Mouse (Mus musculus) brain, embryonic 14.5 days (tissue): ENCODE measurements around the gene Myl6.

Experiments used
- CTCF ChIP-seq: fragments of 200-500 bp; IDR thresholded peaks from 2 replicates; pipeline ENCODE4 v1.5.1; 2012; ENCODE audit warnings: inconsistent platforms, mild to moderate bottlenecking, moderate library complexity, borderline replicate concordance; ENCODE audit not compliant: insufficient read depth, insufficient read length; ENCODE audit errors: extremely low read depth
- POLR2A ChIP-seq: fragments of 200-500 bp; IDR thresholded peaks from 2 replicates; pipeline ENCODE4 v1.6.1; 2012; ENCODE audit warnings: mild to moderate bottlenecking, inconsistent platforms, borderline replicate concordance; ENCODE audit not compliant: poor library complexity, insufficient read depth, insufficient read length, severe bottlenecking; ENCODE audit errors: extremely low read depth

DNA sequence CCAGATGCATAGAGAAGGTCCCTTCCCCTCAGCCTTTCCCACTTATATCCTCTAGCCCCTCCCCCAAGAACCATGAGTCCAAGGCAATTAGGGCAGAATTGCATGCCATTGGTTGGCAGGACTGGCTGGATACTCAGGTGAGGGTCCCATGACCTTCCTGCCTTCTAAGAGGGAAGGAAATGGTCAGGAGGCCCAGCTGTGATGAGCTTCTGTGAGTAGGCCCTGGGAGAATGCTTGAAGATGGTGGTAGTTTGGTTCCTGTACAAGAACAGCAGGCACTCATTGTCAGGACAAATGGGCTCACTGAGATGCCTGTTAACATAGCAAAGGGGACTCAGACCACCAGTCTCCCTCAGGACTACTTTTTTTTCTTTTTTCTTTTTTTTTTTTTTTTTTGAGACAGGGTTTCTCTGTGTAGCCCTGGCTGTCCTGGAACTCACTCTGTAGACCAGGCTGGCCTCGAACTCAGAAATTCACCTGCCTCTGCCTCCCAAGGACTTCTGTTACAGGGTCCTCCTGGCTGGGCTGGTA lies 44.5 kb upstream of the Myl6 start:
- TF ChIP-seq CTCF (no peak), POLR2A (no peak)
